In the genomic region with DNA sequence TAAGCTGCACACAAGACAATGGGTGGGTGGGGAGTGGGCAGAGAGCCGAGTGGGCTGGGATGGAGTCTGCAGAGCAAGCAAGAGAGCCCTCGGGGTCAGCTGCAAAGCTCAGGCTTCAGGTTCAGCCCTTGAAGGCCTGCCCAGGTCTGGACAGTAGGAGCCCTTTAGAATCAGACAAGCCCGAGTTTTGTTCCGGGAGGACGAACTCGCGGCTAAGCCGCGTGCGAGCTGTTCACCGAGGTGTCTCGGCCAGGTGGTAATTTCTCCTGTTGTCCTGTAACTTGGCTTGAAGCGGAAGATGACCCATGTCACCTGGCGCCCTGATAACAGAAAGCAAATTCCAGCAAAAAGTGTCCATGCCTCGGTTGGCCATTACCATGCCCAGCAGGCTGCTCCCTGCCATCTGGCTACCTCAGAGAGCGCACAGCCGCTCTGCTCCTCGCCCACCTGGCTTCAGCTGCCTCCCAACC, we compare ENCODE assay signal across 16 mouse cellular contexts.
DNase-seq lines count a peak whose midpoint lies in the region; ATAC-seq and TF ChIP-seq lines count a peak whose summit lies in the region.
"Had no signal": no experiment of that assay in that cellular context is flagged by ENCODE, and none has a peak within 500 bp of the region (broad histone marks: within the 10 kb centered on the region; RNA-seq: fewer than 3 reads in every experiment).

No protein-coding gene starts in this region.

- H3K9me3 ChIP-seq in heart, embryonic 11.5 days (replicated peaks; ENCODE audit: control insufficient read depth, low read length): no peaks in the 10 kb centered on the region
- H3K9me3 ChIP-seq: embryonic facial prominence, embryonic 10.5 days; limb, embryonic 15.5 days had no signal

- ATAC-seq in heart, embryonic 11.5 days (replicated peaks; ENCODE audit: insufficient number of reproducible peaks, low FRiP score, low TSS enrichment): no peak
- ATAC-seq: forebrain, postnatal 0 days had no signal

- no peak for TF ChIP-seq CTCF in heart, adult 2 months (IDR thresholded peaks at IDR 0.05)
- no peak for TF ChIP-seq CTCF in cerebellum, adult 2 months (IDR thresholded peaks at IDR 0.05; ENCODE audit: borderline replicate concordance, insufficient read depth, low read depth, low read length)

- H3K27me3 ChIP-seq in heart, adult 2 months (ENCODE audit: control insufficient read depth, insufficient read depth, low read length): no peaks in the 10 kb centered on the region
- no peaks in the 10 kb centered on the region for H3K27me3 ChIP-seq in heart, embryonic 11.5 days (ENCODE audit: control insufficient read depth, insufficient read depth, low read length)
- no peaks in the 10 kb centered on the region for H3K27me3 ChIP-seq in cerebellum, adult 2 months (ENCODE audit: control insufficient read depth, insufficient read depth, low read length)
- H3K27me3 ChIP-seq: limb, embryonic 15.5 days had no signal

- H3K4me1 ChIP-seq in heart, adult 2 months (ENCODE audit: control insufficient read depth, insufficient read depth, low read length): peaks cover 6% of the 10 kb centered on the region
- H3K4me1 ChIP-seq in heart, embryonic 11.5 days (ENCODE audit: control insufficient read depth, insufficient read depth, low read length): peaks cover 8% of the 10 kb centered on the region
- H3K4me1 ChIP-seq in cerebellum, adult 2 months (ENCODE audit: control insufficient read depth, insufficient read depth, low read length): peaks cover 34% of the 10 kb centered on the region
- H3K4me1 ChIP-seq: limb, embryonic 15.5 days had no signal

- no peak overlapping the region for H3K4me2 ChIP-seq in heart, embryonic 11.5 days
- H3K4me2 ChIP-seq: limb, embryonic 15.5 days had no signal

- H3K79me2 ChIP-seq in heart, adult 2 months (replicated peaks; ENCODE audit: control insufficient read depth, insufficient read depth, low read length): no peaks in the 10 kb centered on the region

- intact Hi-C loops in heart, adult 2 months (cut with DNase I): loop anchor here (5.0 kb wide), 1 partner anchor 76 kb away; no protein-coding TSS in a partner anchor
- intact Hi-C loops in left cerebral cortex, postnatal 4 days (cut with DNase I): no loop called here
- intact Hi-C loops in left cerebral cortex, postnatal 10 days (cut with DNase I): no loop called here
- intact Hi-C loops in heart, postnatal 10 days (cut with DNase I): no loop called here

- 0 out of 2 replicates have a peak, but pooled peaks have one; percentile 22 for TF ChIP-seq EP300 in heart, adult 2 months (IDR thresholded peaks at IDR 0.05; ENCODE audit: insufficient read depth, low read depth, low read length)

- peak overlapping the region; percentile 57 for H3K27ac ChIP-seq in heart, adult 2 months
- H3K27ac ChIP-seq in heart, embryonic 11.5 days (ENCODE audit: low read depth, low read length): no peak overlapping the region
- peak overlapping the region; percentile 98 for H3K27ac ChIP-seq in cerebellum, adult 2 months (ENCODE audit: insufficient read depth, low read length)
- H3K27ac ChIP-seq: embryonic facial prominence, embryonic 10.5 days; left cerebral cortex, adult 2 months; limb, embryonic 15.5 days had no signal

- H3K36me3 ChIP-seq in heart, adult 2 months (ENCODE audit: control insufficient read depth, insufficient read depth, low read length): no peaks in the 10 kb centered on the region
- no peaks in the 10 kb centered on the region for H3K36me3 ChIP-seq in heart, embryonic 11.5 days (ENCODE audit: control insufficient read depth, insufficient read depth, low read length)
- H3K36me3 ChIP-seq: embryonic facial prominence, embryonic 10.5 days; limb, embryonic 15.5 days had no signal

- no peak for TF ChIP-seq POLR2A in heart, adult 2 months (IDR thresholded peaks at IDR 0.05; ENCODE audit: insufficient read depth, low read depth, low read length)
- TF ChIP-seq POLR2A in cerebellum, adult 2 months (IDR thresholded peaks at IDR 0.05; ENCODE audit: borderline replicate concordance, insufficient read depth, low read length): 0 out of 2 replicates have a peak, but pooled peaks have one; percentile 15

- no peak overlapping the region for H3K9ac ChIP-seq in heart, adult 2 months (ENCODE audit: low read depth, low read length)
- H3K9ac ChIP-seq in heart, embryonic 11.5 days (ENCODE audit: low read depth, low read length): no peak overlapping the region
- H3K9ac ChIP-seq: forebrain, postnatal 0 days; limb, embryonic 15.5 days had no signal

- 74% methylated on average over 18 of the region's 18 CpGs for WGBS in heart, adult 2 months
- WGBS in heart, embryonic 11.5 days (ENCODE audit: insufficient replicate concordance): 84% methylated on average over 18 of the region's 18 CpGs
- WGBS in cerebellum, adult 2 months: 22% methylated on average over 18 of the region's 18 CpGs

- no peak overlapping the region for H3K4me3 ChIP-seq in heart, adult 2 months
- H3K4me3 ChIP-seq in heart, embryonic 11.5 days (ENCODE audit: low read depth, low read length): no peak overlapping the region
- H3K4me3 ChIP-seq in cerebellum, adult 2 months (replicated peaks; ENCODE audit: insufficient read depth, low read depth, low read length): no peak overlapping the region
- H3K4me3 ChIP-seq: embryonic facial prominence, embryonic 10.5 days; left cerebral cortex, adult 2 months; limb, embryonic 15.5 days had no signal

- peak; percentile 27 to 53 for DNase-seq in heart, adult 2 months
- peak; percentile 76 for DNase-seq in left cerebral cortex, postnatal 4 days
- no peak for DNase-seq in left cerebral cortex, postnatal 10 days (ENCODE audit: extremely low spot score in 1 of 2, low spot score in 2 of 2)
- peak; percentile 96 to 99 for DNase-seq in cerebellum, adult 2 months
- peak; percentile 21 to 22 for DNase-seq in heart, postnatal 10 days
- no peak for DNase-seq in embryo, embryonic 11 days
- DNase-seq in lung, postnatal 4 days: no peak
- DNase-seq: adrenal gland, adult 2 months; forebrain, postnatal 0 days; kidney, postnatal 10 days; lung, adult 2 months; thymus, adult 2 months had no signal

Comparison
In these comparisons a context has a peak if more than half of its experiments do, and no peak if none do; other contexts are left out.
1. DNase-seq: peak in heart, adult 2 months (2 of 2), left cerebral cortex, postnatal 4 days (single experiment), cerebellum, adult 2 months (2 of 2) and heart, postnatal 10 days (2 of 2); none in left cerebral cortex, postnatal 10 days (0 of 2), embryo, embryonic 11 days (single experiment) and lung, postnatal 4 days (0 of 2).